Mouse (Mus musculus): ENCODE data around the gene Ano4. TPM values are rescaled to one million over a fixed set of nuclear protein-coding genes. Genes with fewer than 3 reads are reported as not detected.

Ano4 gene
- polyA plus RNA-seq, 1 experiment, result not detected

- Histone ChIP-seq H3K4me3 (ENCODE audit: low read depth, low read length) (no peak overlapping the region), H3K27ac (ENCODE audit: insufficient read depth, low read depth, low read length) (no peak overlapping the region), H3K4me1 (ENCODE audit: control insufficient read depth, insufficient read depth, insufficient read length, low read length) (no peaks in the 10 kb centered on the region), H3K27me3 (ENCODE audit: control insufficient read depth, insufficient read depth, low read length) (0 out of 2 replicates have a peak, but pooled peaks cover 8% of the 10 kb centered on the region), H3K36me3 (ENCODE audit: control insufficient read depth, insufficient read depth, low read length) (no peaks in the 10 kb centered on the region)
- no peak for TF ChIP-seq CTCF (IDR thresholded peaks at IDR 0.05; ENCODE audit: extremely low read depth, insufficient read length, insufficient replicate concordance, low read depth, low read length)
- no peak for TF ChIP-seq POLR2A (IDR thresholded peaks at IDR 0.05; ENCODE audit: low read depth, low read length)
- WGBS, result 8% methylated on average over 17 of the region's 17 CpGs
These were observed 87.7 kb downstream of the Ano4 start for GRCm38 (mm10) chr10:89256762-89257456.

GRCm38 (mm10) chr10:89254765-89255164 is 89.8 kb downstream of the Ano4 start:
- H3K27ac ChIP-seq (ENCODE audit: insufficient read depth, low read depth, low read length), result no peak overlapping the region
- H3K36me3 ChIP-seq (ENCODE audit: control insufficient read depth, insufficient read depth, low read length), result no peaks in the 10 kb centered on the region
- H3K4me1 ChIP-seq (ENCODE audit: control insufficient read depth, insufficient read depth, insufficient read length, low read length), result no peaks in the 10 kb centered on the region
- 70% methylated on average over 5 of the region's 5 CpGs for WGBS
- TF ChIP-seq CTCF (IDR thresholded peaks at IDR 0.05; ENCODE audit: extremely low read depth, insufficient read length, insufficient replicate concordance, low read depth, low read length), result no peak
- TF ChIP-seq POLR2A (IDR thresholded peaks at IDR 0.05; ENCODE audit: low read depth, low read length), result no peak
- 0 out of 2 replicates have a peak, but pooled peaks cover 8% of the 10 kb centered on the region for H3K27me3 ChIP-seq (ENCODE audit: control insufficient read depth, insufficient read depth, low read length)
- no peak overlapping the region for H3K4me3 ChIP-seq (ENCODE audit: low read depth, low read length)

- H3K27ac ChIP-seq (ENCODE audit: insufficient read depth, low read depth, low read length), result no peak overlapping the region
- WGBS, result 75% methylated on average over 3 of the region's 3 CpGs
- no peaks in the 10 kb centered on the region for H3K36me3 ChIP-seq (ENCODE audit: control insufficient read depth, insufficient read depth, low read length)
- 0 out of 2 replicates have a peak, but pooled peaks cover 8% of the 10 kb centered on the region for H3K27me3 ChIP-seq (ENCODE audit: control insufficient read depth, insufficient read depth, low read length)
- no peak overlapping the region for H3K4me3 ChIP-seq (ENCODE audit: low read depth, low read length)
- no peaks in the 10 kb centered on the region for H3K4me1 ChIP-seq (ENCODE audit: control insufficient read depth, insufficient read depth, insufficient read length, low read length)
- no peak for TF ChIP-seq CTCF (IDR thresholded peaks at IDR 0.05; ENCODE audit: extremely low read depth, insufficient read length, insufficient replicate concordance, low read depth, low read length)
- no peak for TF ChIP-seq POLR2A (IDR thresholded peaks at IDR 0.05; ENCODE audit: low read depth, low read length)
These were observed 90.8 kb downstream of the Ano4 start for GRCm38 (mm10) chr10:89253799-89254198.

- H3K4me1 ChIP-seq (ENCODE audit: control insufficient read depth, insufficient read depth, insufficient read length, low read length), result no peaks in the 10 kb centered on the region
- no peak overlapping the region for H3K4me3 ChIP-seq (ENCODE audit: low read depth, low read length)
- H3K27me3 ChIP-seq (ENCODE audit: control insufficient read depth, insufficient read depth, low read length), result 0 out of 2 replicates have a peak, but pooled peaks cover 5% of the 10 kb centered on the region
- 83% methylated on average over 5 of the region's 5 CpGs for WGBS
- TF ChIP-seq CTCF (IDR thresholded peaks at IDR 0.05; ENCODE audit: extremely low read depth, insufficient read length, insufficient replicate concordance, low read depth, low read length) (no peak), POLR2A (IDR thresholded peaks at IDR 0.05; ENCODE audit: low read depth, low read length) (no peak)
- no peaks in the 10 kb centered on the region for H3K36me3 ChIP-seq (ENCODE audit: control insufficient read depth, insufficient read depth, low read length)
- H3K27ac ChIP-seq (ENCODE audit: insufficient read depth, low read depth, low read length), result no peak overlapping the region
These were observed 91.9 kb downstream of the Ano4 start for GRCm38 (mm10) chr10:89252636-89253035.

GRCm38 (mm10) chr10:89243808-89244207 is 100.8 kb downstream of the Ano4 start:
- TF ChIP-seq POLR2A (IDR thresholded peaks at IDR 0.05; ENCODE audit: low read depth, low read length), result no peak
- no peak for TF ChIP-seq CTCF (IDR thresholded peaks at IDR 0.05; ENCODE audit: extremely low read depth, insufficient read length, insufficient replicate concordance, low read depth, low read length)
- H3K27ac ChIP-seq (ENCODE audit: insufficient read depth, low read depth, low read length), result no peak overlapping the region
- H3K4me1 ChIP-seq (ENCODE audit: control insufficient read depth, insufficient read depth, insufficient read length, low read length), result no peaks in the 10 kb centered on the region
- WGBS, result 94% methylated on average over 1 of the region's 1 CpGs
- no peak overlapping the region for H3K4me3 ChIP-seq (ENCODE audit: low read depth, low read length)
- H3K27me3 ChIP-seq (ENCODE audit: control insufficient read depth, insufficient read depth, low read length), result no peaks in the 10 kb centered on the region
- H3K36me3 ChIP-seq (ENCODE audit: control insufficient read depth, insufficient read depth, low read length), result no peaks in the 10 kb centered on the region

- TF ChIP-seq POLR2A (IDR thresholded peaks at IDR 0.05; ENCODE audit: low read depth, low read length) (no peak), CTCF (IDR thresholded peaks at IDR 0.05; ENCODE audit: extremely low read depth, insufficient read length, insufficient replicate concordance, low read depth, low read length) (no peak)
- Histone ChIP-seq H3K36me3 (ENCODE audit: control insufficient read depth, insufficient read depth, low read length) (no peaks in the 10 kb centered on the region), H3K27ac (ENCODE audit: insufficient read depth, low read depth, low read length) (no peak overlapping the region), H3K4me1 (ENCODE audit: control insufficient read depth, insufficient read depth, insufficient read length, low read length) (no peaks in the 10 kb centered on the region), H3K4me3 (ENCODE audit: low read depth, low read length) (no peak overlapping the region), H3K27me3 (ENCODE audit: control insufficient read depth, insufficient read depth, low read length) (no peaks in the 10 kb centered on the region)
- 38% methylated on average over 7 of the region's 7 CpGs for WGBS
These were observed 120.0 kb downstream of the Ano4 start for GRCm38 (mm10) chr10:89224524-89224923.

- Histone ChIP-seq H3K4me1 (ENCODE audit: control insufficient read depth, insufficient read depth, insufficient read length, low read length) (no peaks in the 10 kb centered on the region), H3K4me3 (ENCODE audit: low read depth, low read length) (no peak overlapping the region), H3K27me3 (ENCODE audit: control insufficient read depth, insufficient read depth, low read length) (no peaks in the 10 kb centered on the region), H3K27ac (ENCODE audit: insufficient read depth, low read depth, low read length) (no peak overlapping the region), H3K36me3 (ENCODE audit: control insufficient read depth, insufficient read depth, low read length) (no peaks in the 10 kb centered on the region)
- 65% methylated on average over 6 of the region's 6 CpGs for WGBS
- TF ChIP-seq CTCF (IDR thresholded peaks at IDR 0.05; ENCODE audit: extremely low read depth, insufficient read length, insufficient replicate concordance, low read depth, low read length), result no peak
- TF ChIP-seq POLR2A (IDR thresholded peaks at IDR 0.05; ENCODE audit: low read depth, low read length), result no peak
These were observed 122.1 kb downstream of the Ano4 start for GRCm38 (mm10) chr10:89222284-89222989.

Measured in small intestine, adult 2 months (tissue).